In the genomic region with DNA sequence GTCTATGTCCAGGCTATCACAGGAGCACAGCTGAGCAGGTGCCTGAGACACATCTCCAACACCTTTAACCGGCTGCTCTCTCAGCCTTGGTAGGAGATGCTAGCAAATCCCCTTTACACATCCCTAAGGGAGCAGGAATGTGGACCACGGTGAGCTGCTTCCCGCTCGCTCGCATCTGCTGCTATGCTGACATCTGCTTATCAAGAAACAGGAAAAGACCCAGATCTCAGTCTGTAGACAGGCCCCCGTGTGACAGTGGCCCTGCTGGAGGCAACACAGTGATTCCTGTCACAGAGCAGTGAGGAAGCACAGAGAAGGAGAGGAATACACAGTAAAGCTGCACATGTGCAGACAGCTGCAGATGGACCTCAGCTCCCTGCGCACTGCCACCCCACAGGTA, we compare ENCODE assay signal across 24 mouse cellular contexts. TPM values are rescaled to one million over a fixed set of nuclear protein-coding genes. Genes with fewer than 3 reads are reported as not detected.
DNase-seq lines count a peak whose midpoint lies in the region; ATAC-seq and TF ChIP-seq lines count a peak whose summit lies in the region.
"Had no signal": no experiment of that assay in that cellular context is flagged by ENCODE, and none has a peak within 500 bp of the region (broad histone marks: within the 10 kb centered on the region; RNA-seq: fewer than 3 reads in every experiment).

No protein-coding gene starts in this region.

- H3K27me3 ChIP-seq in heart, embryonic 11.5 days (ENCODE audit: control insufficient read depth, insufficient read depth, low read length), result no peaks in the 10 kb centered on the region
- H3K27me3 ChIP-seq in heart, embryonic 13.5 days (replicated peaks), result no peaks in the 10 kb centered on the region
- no peaks in the 10 kb centered on the region for H3K27me3 ChIP-seq in testis, adult 2 months (ENCODE audit: control insufficient read depth, insufficient read depth, low read length)
- H3K27me3 ChIP-seq: embryonic facial prominence, embryonic 13.5 days; embryonic facial prominence, embryonic 15.5 days; forebrain, embryonic 12.5 days had no signal

- no peak overlapping the region for H3K4me3 ChIP-seq in heart, embryonic 11.5 days (ENCODE audit: low read depth, low read length)
- H3K4me3 ChIP-seq in heart, embryonic 13.5 days, result no peak overlapping the region
- no peak overlapping the region for H3K4me3 ChIP-seq in layer of hippocampus, adult 2 months
- peak overlapping the region; percentile 87 for H3K4me3 ChIP-seq in testis, adult 2 months (ENCODE audit: control insufficient read depth, low read depth, low read length)
- H3K4me3 ChIP-seq: embryonic facial prominence, embryonic 13.5 days; embryonic facial prominence, embryonic 15.5 days; erythroblast, embryonic 14.5 days; forebrain, embryonic 10.5 days; forebrain, embryonic 12.5 days had no signal

- H3K4me1 ChIP-seq in heart, embryonic 11.5 days (ENCODE audit: control insufficient read depth, insufficient read depth, low read length), result peaks cover 45% of the 10 kb centered on the region
- peaks cover 57% of the 10 kb centered on the region for H3K4me1 ChIP-seq in heart, embryonic 13.5 days
- H3K4me1 ChIP-seq in testis, adult 2 months (ENCODE audit: control insufficient read depth, insufficient read depth, low read length), result no peaks in the 10 kb centered on the region; the same call in 1 of the 2 replicates
- H3K4me1 ChIP-seq: embryonic facial prominence, embryonic 13.5 days; embryonic facial prominence, embryonic 15.5 days; forebrain, embryonic 12.5 days had no signal

- H3K4me2 ChIP-seq in heart, embryonic 11.5 days, result no peak overlapping the region
- no peak overlapping the region for H3K4me2 ChIP-seq in heart, embryonic 13.5 days
- H3K4me2 ChIP-seq: embryonic facial prominence, embryonic 13.5 days; embryonic facial prominence, embryonic 15.5 days; forebrain, embryonic 12.5 days had no signal

- intact Hi-C loops in heart, postnatal 36 days (cut with DNase I), result no loop called here

- TF ChIP-seq CTCF in layer of hippocampus, adult 2 months (conservative IDR thresholded peaks at IDR 0.05), result no peak
- no peak for TF ChIP-seq CTCF in testis, adult 2 months (IDR thresholded peaks at IDR 0.05; ENCODE audit: control insufficient read depth, insufficient read depth, insufficient replicate concordance, low read depth, low read length)

- peaks cover 35% of the 10 kb centered on the region for H3K36me3 ChIP-seq in heart, embryonic 11.5 days (ENCODE audit: control insufficient read depth, insufficient read depth, low read length)
- peaks cover 92% of the 10 kb centered on the region for H3K36me3 ChIP-seq in heart, embryonic 13.5 days
- H3K36me3 ChIP-seq in testis, adult 2 months (ENCODE audit: control insufficient read depth, insufficient read depth, low read length), result peaks cover 9% of the 10 kb centered on the region

- H3K27ac ChIP-seq in heart, embryonic 11.5 days (ENCODE audit: low read depth, low read length), result peak overlapping the region; percentile 24; the same call in 1 of the 2 replicates
- H3K27ac ChIP-seq in heart, embryonic 13.5 days (replicated peaks), result peak overlapping the region; percentile 71
- H3K27ac ChIP-seq in layer of hippocampus, adult 2 months, result peak overlapping the region; percentile 73; the same call in 1 of the 2 replicates
- no peak overlapping the region; the same call in 1 of the 2 replicates for H3K27ac ChIP-seq in testis, adult 2 months (ENCODE audit: control insufficient read depth, insufficient read depth, low read depth, low read length)
- H3K27ac ChIP-seq: embryonic facial prominence, embryonic 13.5 days; embryonic facial prominence, embryonic 15.5 days; forebrain, embryonic 10.5 days; forebrain, embryonic 12.5 days had no signal

- DNase-seq in heart, adult 11 months, result no peak
- no peak for DNase-seq in heart, postnatal 36 days
- no peak for DNase-seq in layer of hippocampus, adult 2 months (ENCODE audit: low spot score in 2 of 2)
- no peak for DNase-seq in layer of hippocampus, adult 18-20 months (ENCODE audit: low spot score in 2 of 2)
- DNase-seq in testis, postnatal 10 days (ENCODE audit: low spot score), result no peak
- DNase-seq: adrenal gland, adult 2 months; adrenal gland, postnatal 10 days; adrenal gland, postnatal 25 days; cerebellum, adult 11 months; cerebellum, adult 18-20 months; cerebellum, adult 8-10 months; cerebellum, adult 9-11 months; cerebellum, postnatal 14 days; cerebellum, postnatal 36 days; embryo, embryonic 11 days had no signal

- ATAC-seq in heart, embryonic 11.5 days (replicated peaks; ENCODE audit: insufficient number of reproducible peaks, low FRiP score, low TSS enrichment), result no peak
- no peak for ATAC-seq in heart, embryonic 13.5 days (ENCODE audit: extremely low read depth, insufficient number of reproducible peaks, low FRiP score, low TSS enrichment)
- ATAC-seq: forebrain, embryonic 14.5 days had no signal

- TF ChIP-seq POLR2A in testis, adult 2 months (IDR thresholded peaks at IDR 0.05; ENCODE audit: control insufficient read depth, low read depth, low read length), result no peak

- no peaks in the 10 kb centered on the region for H3K9me3 ChIP-seq in heart, embryonic 11.5 days (replicated peaks; ENCODE audit: control insufficient read depth, low read length)
- H3K9me3 ChIP-seq in heart, embryonic 13.5 days, result no peaks in the 10 kb centered on the region
- H3K9me3 ChIP-seq: embryonic facial prominence, embryonic 13.5 days; forebrain, embryonic 10.5 days; forebrain, embryonic 12.5 days had no signal

- no peak overlapping the region for H3K9ac ChIP-seq in heart, embryonic 11.5 days (ENCODE audit: low read depth, low read length)
- H3K9ac ChIP-seq in heart, embryonic 13.5 days, result peak overlapping the region; percentile 56; the same call in 1 of the 2 replicates
- H3K9ac ChIP-seq: embryonic facial prominence, embryonic 13.5 days; embryonic facial prominence, embryonic 15.5 days; forebrain, embryonic 12.5 days had no signal

- whole genome bisulfite sequencing in heart, embryonic 11.5 days (ENCODE audit: insufficient replicate concordance), result 36% methylated on average over 7 of the region's 7 CpGs
- WGBS in heart, embryonic 13.5 days, result 23% methylated on average over 7 of the region's 7 CpGs

RNA-seq across cellular contexts. Expression of a gene that starts 28.8 kb away (rescaled TPM):
- polyA plus RNA-seq in heart, embryonic 11.5 days (2014; fragmentation: Nextera tagmentation; extraction: Ambion mirVana), result 47.8 and 49.6 TPM in 2 replicates
- polyA plus RNA-seq in heart, embryonic 13.5 days (2015; fragmentation: Nextera tagmentation; extraction: Ambion mirVana), result 37.8 and 39.9 TPM in 2 replicates
- total RNA-seq in heart, postnatal 36 days (2021), result 100 to 1,000 TPM; 148 to 157 TPM
- 100 to 1,000 TPM; 403 to 414 TPM for total RNA-seq in layer of hippocampus, adult 2 months (2021)
- total RNA-seq in layer of hippocampus, adult 18-20 months (2021), result 100 to 1,000 TPM; 383 to 410 TPM
- 24.9 and 25.9 TPM in 2 replicates for polyA plus RNA-seq in testis, adult 2 months (2012; rRNA removed)
- polyA plus RNA-seq: erythroblast, embryonic 14.5 days had no signal
